8 mouse cellular contexts compared by ENCODE assay signal in genomic region chr7:25088531-25088930, GRCm38 (mm10). TPM values are rescaled to one million over a fixed set of nuclear protein-coding genes. Genes with fewer than 3 reads are reported as not detected.
DNase-seq lines count a peak whose midpoint lies in the region; ATAC-seq lines count a peak whose summit lies in the region.

No protein-coding gene starts in this region.

- peak overlapping the region; percentile 31; the same call in 1 of the 2 replicates for H3K9ac ChIP-seq in liver, embryonic 12.5 days

- H3K9me3 ChIP-seq in liver, embryonic 12.5 days (replicated peaks), result no peaks in the 10 kb centered on the region

- DNase-seq in cerebellum, adult 11-12 months, result peak; percentile 12
- no peak for DNase-seq in cerebellum, postnatal 4 days (ENCODE audit: low spot score in 2 of 2)
- no peak for DNase-seq in liver
- peak; percentile 80 for DNase-seq in embryo, embryonic 9.5 days (ENCODE audit: extremely low spot score)
- no peak for DNase-seq in layer of hippocampus, adult 11-12 months (ENCODE audit: low spot score)

- ATAC-seq in liver, embryonic 12.5 days, result peak; percentile 22; the same call in 1 of the 2 replicates
- ATAC-seq in megakaryocyte progenitor cell, adult 5-6 weeks (replicated peaks; ENCODE audit: poor library complexity), result 0 out of 2 replicates have a peak, but pooled peaks have one; percentile 1
- no peak for ATAC-seq in granulocyte monocyte progenitor cell, adult 5-6 weeks (replicated peaks; ENCODE audit: poor library complexity, severe bottlenecking)

- peaks cover 29% of the 10 kb centered on the region for H3K27me3 ChIP-seq in liver, embryonic 12.5 days (replicated peaks)

- H3K27ac ChIP-seq in liver, embryonic 12.5 days, result no peak overlapping the region

- 0 out of 2 replicates have a peak overlapping the region, but pooled peaks have one; percentile 16 for H3K4me2 ChIP-seq in liver, embryonic 12.5 days

- H3K36me3 ChIP-seq in liver, embryonic 12.5 days, result peaks cover 27% of the 10 kb centered on the region

- no peak overlapping the region for H3K4me3 ChIP-seq in liver, embryonic 12.5 days

- peaks cover 45% of the 10 kb centered on the region for H3K4me1 ChIP-seq in liver, embryonic 12.5 days

- 22% methylated on average over 10 of the region's 10 CpGs for WGBS in liver, embryonic 12.5 days (ENCODE audit: insufficient replicate concordance)

RNA-seq across cellular contexts. Expression of gene Zfp574, which starts 16.2 kb away (rescaled TPM):
- polyA plus RNA-seq in liver, embryonic 12.5 days (2016; fragmentation: Nextera tagmentation; extraction: Ambion mirVana), result 14.4 and 15.7 TPM in 2 replicates
- 6.2 and 7.6 TPM in 2 replicates for total RNA-seq in megakaryocyte progenitor cell, adult 5-6 weeks (2015)
- 4.5 and 4.8 TPM in 2 replicates for total RNA-seq in megakaryocyte progenitor cell, adult 5-6 weeks (2017)
- 6.7 and 13.2 TPM in 2 replicates for total RNA-seq in granulocyte monocyte progenitor cell, adult 5-6 weeks (2014; fragmentation: Nextera tagmentation)
- total RNA-seq in granulocyte monocyte progenitor cell, adult 5-6 weeks (2017), result 5.6 and 6.5 TPM in 2 replicates

RNA-seq across cellular contexts. Expression of gene Grik5, which starts 16.4 kb away (rescaled TPM):
- polyA plus RNA-seq in liver, embryonic 12.5 days (2016; fragmentation: Nextera tagmentation; extraction: Ambion mirVana), result 2.5 and 3.0 TPM in 2 replicates
- total RNA-seq in megakaryocyte progenitor cell, adult 5-6 weeks (2015), result 3.1 and 5.6 TPM in 2 replicates
- total RNA-seq in megakaryocyte progenitor cell, adult 5-6 weeks (2017), result 3.4 and 3.9 TPM in 2 replicates
- 5.0 and 9.4 TPM in 2 replicates for total RNA-seq in granulocyte monocyte progenitor cell, adult 5-6 weeks (2014; fragmentation: Nextera tagmentation)
- total RNA-seq in granulocyte monocyte progenitor cell, adult 5-6 weeks (2017), result 0.72 and 1.8 TPM in 2 replicates

Comparison
In these comparisons a context has a peak if more than half of its experiments do, and no peak if none do; other contexts are left out.
1. DNase-seq: peak in cerebellum, adult 11-12 months (single experiment) and embryo, embryonic 9.5 days (single experiment); none in cerebellum, postnatal 4 days (0 of 2), liver (single experiment) and layer of hippocampus, adult 11-12 months (single experiment).